Comparison of ENCODE assay signal across 12 mouse cellular contexts in the genomic region with DNA sequence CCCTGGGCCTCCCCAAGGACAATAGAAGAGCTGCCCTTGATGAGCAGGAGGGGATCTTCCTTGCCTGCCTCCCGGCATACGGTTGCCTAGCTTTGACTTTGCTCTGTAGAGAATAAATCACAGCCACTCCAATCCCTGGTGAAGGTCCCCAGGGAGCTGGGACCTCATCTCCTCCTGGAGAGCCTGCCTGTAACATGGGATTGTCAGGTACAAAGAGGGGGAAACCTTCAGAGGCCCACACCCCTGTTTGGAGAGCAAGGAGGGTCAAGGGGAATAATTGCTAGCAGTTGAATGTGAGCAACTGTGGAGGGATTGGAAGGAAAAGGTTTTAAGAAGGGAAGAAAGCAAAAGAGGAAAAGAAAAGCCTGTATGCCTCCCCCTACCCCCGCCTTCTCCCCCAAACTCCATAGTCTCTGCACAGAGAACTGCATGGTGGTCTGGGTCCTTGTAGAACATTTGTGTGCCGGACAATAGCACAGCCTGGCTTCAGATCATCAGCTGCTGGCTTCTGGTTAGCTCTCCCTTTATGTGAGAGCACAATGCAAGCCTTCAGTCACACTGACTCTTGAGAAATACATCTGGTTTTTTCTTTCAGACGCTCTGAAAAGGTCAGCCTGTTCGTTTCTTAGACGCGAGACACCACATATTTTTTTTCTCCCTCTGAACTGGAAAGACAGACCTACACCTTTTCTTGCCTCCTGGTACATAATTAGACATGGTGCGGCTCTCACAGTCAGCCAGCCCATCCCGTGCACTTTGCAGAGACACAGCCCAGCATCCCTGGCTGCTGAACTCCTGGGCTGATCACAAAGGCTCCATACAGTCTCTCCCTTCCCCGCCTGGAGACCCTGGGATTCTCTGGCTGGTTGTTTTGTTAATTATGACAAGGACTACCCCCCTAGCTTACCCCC.
DNase-seq lines count a peak whose midpoint lies in the region; ATAC-seq lines count a peak whose summit lies in the region.
"Had no signal": no experiment of that assay in that cellular context is flagged by ENCODE, and none has a peak within 500 bp of the region (broad histone marks: within the 10 kb centered on the region; RNA-seq: fewer than 3 reads in every experiment).

No protein-coding gene starts in this region.

- H3K9me3 ChIP-seq in embryonic facial prominence, embryonic 14.5 days (ENCODE audit: control insufficient read depth, low read length), result no peaks in the 10 kb centered on the region
- H3K9me3 ChIP-seq in hindbrain, embryonic 16.5 days (ENCODE audit: control insufficient read depth, low read length), result no peaks in the 10 kb centered on the region
- H3K9me3 ChIP-seq in neural tube, embryonic 12.5 days, result no peaks in the 10 kb centered on the region
- H3K9me3 ChIP-seq: liver, embryonic 13.5 days had no signal

- DNase-seq in heart, adult 11 months, result peak; percentile 70
- DNase-seq in heart, adult 18-20 months, result no peak
- DNase-seq in embryonic facial prominence, embryonic 14.5 days (ENCODE audit: low spot score), result no peak
- DNase-seq in testis, postnatal 10 days (ENCODE audit: low spot score), result no peak
- no peak for DNase-seq in spleen, postnatal 4 days (ENCODE audit: low spot score in 2 of 2)
- DNase-seq in spleen, adult 18-20 months, result no peak
- DNase-seq: cerebellum, adult 8-10 months; kidney, adult 9 months; liver, embryonic 13.5 days had no signal

- 0 out of 2 replicates have a peak overlapping the region, but pooled peaks have one; percentile 26 for H3K9ac ChIP-seq in embryonic facial prominence, embryonic 14.5 days (ENCODE audit: low read depth, low read length)
- H3K9ac ChIP-seq in hindbrain, embryonic 16.5 days (ENCODE audit: low read depth, low read length), result peak overlapping the region; percentile 33
- H3K9ac ChIP-seq in neural tube, embryonic 12.5 days, result no peak overlapping the region; the same call in 1 of the 2 replicates
- H3K9ac ChIP-seq: liver, embryonic 13.5 days had no signal

- WGBS in embryonic facial prominence, embryonic 14.5 days, result 20% methylated on average over 11 of the region's 11 CpGs
- 8% methylated on average over 11 of the region's 11 CpGs for WGBS in hindbrain, embryonic 16.5 days
- WGBS in neural tube, embryonic 12.5 days, result 15% methylated on average over 11 of the region's 11 CpGs

- H3K4me2 ChIP-seq in embryonic facial prominence, embryonic 14.5 days (ENCODE audit: low read depth, low read length), result peak overlapping the region; percentile 15
- H3K4me2 ChIP-seq in hindbrain, embryonic 16.5 days (ENCODE audit: low read length), result peak overlapping the region; percentile 10
- H3K4me2 ChIP-seq in neural tube, embryonic 12.5 days (replicated peaks), result peak overlapping the region; percentile 37
- H3K4me2 ChIP-seq: liver, embryonic 13.5 days had no signal

- no peaks in the 10 kb centered on the region for H3K36me3 ChIP-seq in embryonic facial prominence, embryonic 14.5 days (ENCODE audit: control insufficient read depth, insufficient read depth, low read length)
- no peaks in the 10 kb centered on the region for H3K36me3 ChIP-seq in hindbrain, embryonic 16.5 days (ENCODE audit: control insufficient read depth, insufficient read depth, low read length)
- no peaks in the 10 kb centered on the region for H3K36me3 ChIP-seq in neural tube, embryonic 12.5 days
- H3K36me3 ChIP-seq: liver, embryonic 13.5 days had no signal

- H3K4me3 ChIP-seq in embryonic facial prominence, embryonic 14.5 days (ENCODE audit: low read depth, low read length), result no peak overlapping the region
- H3K4me3 ChIP-seq in hindbrain, embryonic 16.5 days (ENCODE audit: low read length), result no peak overlapping the region; the same call in 1 of the 2 replicates
- H3K4me3 ChIP-seq in neural tube, embryonic 12.5 days, result no peak overlapping the region
- H3K4me3 ChIP-seq: liver, embryonic 13.5 days; myocyte had no signal

- H3K27ac ChIP-seq in embryonic facial prominence, embryonic 14.5 days (replicated peaks; ENCODE audit: low read depth, low read length), result no peak overlapping the region
- H3K27ac ChIP-seq in hindbrain, embryonic 16.5 days (ENCODE audit: low read depth, low read length), result peak overlapping the region; percentile 73
- H3K27ac ChIP-seq in neural tube, embryonic 12.5 days, result peak overlapping the region; percentile 88
- H3K27ac ChIP-seq: liver, embryonic 13.5 days had no signal

- H3K4me1 ChIP-seq in embryonic facial prominence, embryonic 14.5 days (ENCODE audit: control insufficient read depth, insufficient read depth, low read length), result peaks cover 4% of the 10 kb centered on the region; the same call in 1 of the 2 replicates
- H3K4me1 ChIP-seq in hindbrain, embryonic 16.5 days (ENCODE audit: control insufficient read depth, insufficient read depth, low read depth, low read length), result peaks cover 17% of the 10 kb centered on the region
- H3K4me1 ChIP-seq in neural tube, embryonic 12.5 days, result peaks cover 26% of the 10 kb centered on the region
- H3K4me1 ChIP-seq: liver, embryonic 13.5 days had no signal

- peak; percentile 75 for ATAC-seq in embryonic facial prominence, embryonic 14.5 days (ENCODE audit: low read depth)
- peak; percentile 90 for ATAC-seq in hindbrain, embryonic 16.5 days
- ATAC-seq in neural tube, embryonic 12.5 days (ENCODE audit: low FRiP score, low read depth), result peak; percentile 96

- H3K27me3 ChIP-seq in embryonic facial prominence, embryonic 14.5 days (replicated peaks; ENCODE audit: control insufficient read depth, insufficient read depth, low read length), result no peaks in the 10 kb centered on the region
- H3K27me3 ChIP-seq in hindbrain, embryonic 16.5 days (replicated peaks; ENCODE audit: control insufficient read depth, insufficient read depth, low read length), result no peaks in the 10 kb centered on the region
- H3K27me3 ChIP-seq in neural tube, embryonic 12.5 days (replicated peaks), result no peaks in the 10 kb centered on the region
- H3K27me3 ChIP-seq: liver, embryonic 13.5 days had no signal
